Mouse (Mus musculus): Measurements from ENCODE around the gene Gm3248.
"Not testable (repeated sequence)": the region's sequence is repeated elsewhere in the genome, so short reads cannot be mapped to it uniquely, and the experiment has no call there.

Gm3248 gene

DNA sequence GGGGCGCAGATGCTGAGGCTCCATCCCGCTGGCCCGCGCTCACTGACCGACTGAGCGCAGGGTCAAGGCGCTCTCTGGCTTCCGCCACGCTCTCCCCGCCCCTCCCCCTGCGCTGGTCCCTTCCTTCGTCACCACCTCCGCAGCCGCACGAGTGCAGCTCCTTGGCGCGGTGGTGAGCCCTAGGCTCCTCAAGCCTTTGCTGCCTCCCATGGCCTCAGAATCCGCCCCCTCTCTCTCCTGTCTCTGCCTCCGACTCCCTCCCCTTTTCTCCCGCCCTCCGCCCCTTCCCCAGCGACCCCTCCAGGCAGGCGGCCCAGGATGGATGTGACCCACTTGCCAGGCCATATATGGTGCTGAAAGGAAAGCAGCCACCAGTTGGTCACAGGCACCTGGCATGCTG lies at the start of gene Gm3248:
Gm3248 (minus strand) TSS at position 111 of the 400 bp plus-strand sequence.
- DNase-seq (ENCODE audit: low spot score in 2 of 2): peak in 1 of 2 experiments; percentile 4

DNA sequence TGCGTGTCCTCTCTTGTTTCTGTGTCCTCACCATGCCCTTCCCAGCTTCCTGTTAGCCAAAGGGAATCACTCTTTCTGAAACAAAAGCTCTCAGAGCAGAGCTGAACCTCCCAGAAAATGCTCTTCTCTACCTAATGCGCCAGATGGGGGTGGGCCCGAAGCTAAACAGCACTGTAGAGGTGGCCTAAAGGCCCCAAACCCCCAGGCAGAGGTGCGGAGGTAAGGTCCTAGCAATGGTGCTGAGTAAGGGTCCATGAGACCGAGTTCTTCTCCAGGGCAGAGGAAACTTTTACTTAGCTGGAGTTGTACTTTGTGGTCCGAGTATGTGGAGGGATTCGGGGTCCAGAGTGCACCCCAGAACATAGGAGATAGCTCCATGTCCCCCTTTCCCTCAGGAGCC lies 25.6 kb upstream of the Gm3248 start:
- DNase-seq (ENCODE audit: low spot score in 2 of 2): peak in 1 of 2 experiments; percentile 3

DNA sequence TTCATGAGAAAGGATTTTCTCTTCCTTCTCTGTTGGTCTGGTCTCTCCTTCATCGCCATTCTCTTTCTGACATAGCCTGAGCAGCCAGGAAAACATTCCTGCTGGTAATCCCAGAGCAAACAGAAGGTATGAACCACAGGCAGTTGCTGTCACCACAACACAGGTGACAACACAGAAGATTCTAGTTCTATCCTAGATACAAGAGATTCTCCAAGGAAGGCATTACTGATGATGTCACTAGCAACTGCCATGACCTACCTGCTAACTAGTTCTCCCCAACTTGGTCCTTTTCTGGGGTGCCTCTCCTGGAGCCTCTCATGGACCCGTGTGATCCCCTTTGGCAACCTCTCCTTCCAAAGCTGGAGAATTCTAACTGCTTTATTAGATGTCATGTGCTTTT lies 17.5 kb upstream of the Gm3248 start, which contains the start of gene Gm3453:
Gm3453 (minus strand) TSS at position 101 of the 400 bp plus-strand sequence.
- not testable (repeated sequence) for DNase-seq (ENCODE audit: low spot score in 2 of 2)

DNA sequence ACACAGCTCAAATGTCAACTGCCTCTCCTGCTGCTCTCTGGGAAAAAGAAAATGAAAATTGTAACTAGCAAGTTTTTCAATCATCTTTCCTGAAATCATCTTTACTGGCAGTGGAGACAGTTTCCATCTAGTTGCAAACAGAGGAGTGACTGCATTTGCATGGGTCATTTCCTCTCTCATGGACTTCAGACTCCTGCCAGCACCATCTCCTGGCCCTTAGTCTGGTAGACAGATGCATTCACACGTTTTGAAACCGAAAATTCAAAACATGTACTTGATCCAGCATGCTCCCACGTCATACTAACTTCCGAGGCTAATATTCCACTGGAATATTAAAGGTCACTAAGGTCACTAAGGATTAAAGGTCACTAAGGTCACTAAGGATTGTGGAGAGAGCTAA lies 896 bp upstream of the Gm3248 start:
- not testable (repeated sequence) for DNase-seq (ENCODE audit: low spot score in 2 of 2)

DNA sequence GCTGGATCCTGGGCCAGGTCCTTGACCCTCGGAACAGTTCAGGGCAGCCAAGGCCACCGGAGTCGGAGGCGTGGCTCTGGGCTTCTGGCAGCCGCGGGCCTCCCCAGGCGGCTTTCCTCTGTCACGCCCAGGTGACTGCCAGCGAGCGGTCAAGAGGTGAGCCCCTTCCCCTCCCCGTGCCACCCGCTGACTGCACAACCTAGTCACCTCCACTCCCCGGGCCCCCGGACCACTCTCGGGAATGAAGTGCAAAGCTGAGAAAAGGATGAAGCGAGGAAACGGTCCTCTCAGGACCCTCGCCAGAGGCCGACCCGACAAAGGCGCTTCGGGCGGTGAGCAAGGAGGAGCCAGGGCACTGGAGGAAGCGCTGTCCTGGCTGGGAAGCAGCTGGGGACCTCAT lies 443 bp downstream of the Gm3248 start:
- DNase-seq (ENCODE audit: low spot score in 2 of 2): not testable (repeated sequence)

DNA sequence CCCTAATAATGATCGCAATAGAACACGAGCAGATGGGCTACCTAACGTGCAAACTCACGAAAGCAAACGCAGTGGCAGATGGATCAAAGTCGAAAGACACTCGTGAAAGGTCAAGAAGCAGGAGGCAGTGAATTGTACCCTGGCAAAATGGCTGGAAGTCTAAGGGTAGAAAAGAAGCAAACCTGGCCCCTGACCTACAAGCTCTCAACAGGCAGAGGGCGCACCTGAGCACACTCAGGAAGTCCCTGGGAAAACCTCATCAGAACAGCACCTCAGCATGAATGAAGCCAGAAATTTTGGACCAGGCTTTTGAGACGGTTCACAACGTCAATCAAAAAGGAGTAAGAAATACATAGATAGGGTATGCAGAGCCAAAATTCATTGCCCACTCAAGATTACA lies 1.1 kb downstream of the Gm3248 start:
- DNase-seq (ENCODE audit: low spot score in 2 of 2): peak in 1 of 2 experiments; percentile 6

DNA sequence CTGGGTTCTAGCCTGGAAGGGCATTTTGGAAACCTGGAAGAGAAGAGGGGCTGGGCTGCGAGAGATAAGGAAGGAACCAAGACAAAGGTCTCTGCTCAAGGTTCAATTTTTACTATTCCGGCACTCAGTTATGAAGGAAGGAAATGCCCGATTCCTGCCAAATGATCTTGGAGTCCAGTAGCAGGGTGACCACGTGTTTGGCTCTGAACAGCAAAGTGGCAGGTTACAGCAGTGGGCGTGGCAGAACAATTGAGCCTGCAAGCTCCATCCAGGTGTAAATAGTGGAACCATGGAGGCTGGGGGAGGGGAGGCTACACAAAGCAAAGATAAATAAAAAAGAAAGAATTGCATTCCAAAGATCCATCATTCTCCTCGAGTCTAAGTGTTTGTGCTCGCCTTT lies 38.3 kb downstream of the Gm3248 start:
- not testable (repeated sequence) for DNase-seq (ENCODE audit: low spot score in 2 of 2)

DNA sequence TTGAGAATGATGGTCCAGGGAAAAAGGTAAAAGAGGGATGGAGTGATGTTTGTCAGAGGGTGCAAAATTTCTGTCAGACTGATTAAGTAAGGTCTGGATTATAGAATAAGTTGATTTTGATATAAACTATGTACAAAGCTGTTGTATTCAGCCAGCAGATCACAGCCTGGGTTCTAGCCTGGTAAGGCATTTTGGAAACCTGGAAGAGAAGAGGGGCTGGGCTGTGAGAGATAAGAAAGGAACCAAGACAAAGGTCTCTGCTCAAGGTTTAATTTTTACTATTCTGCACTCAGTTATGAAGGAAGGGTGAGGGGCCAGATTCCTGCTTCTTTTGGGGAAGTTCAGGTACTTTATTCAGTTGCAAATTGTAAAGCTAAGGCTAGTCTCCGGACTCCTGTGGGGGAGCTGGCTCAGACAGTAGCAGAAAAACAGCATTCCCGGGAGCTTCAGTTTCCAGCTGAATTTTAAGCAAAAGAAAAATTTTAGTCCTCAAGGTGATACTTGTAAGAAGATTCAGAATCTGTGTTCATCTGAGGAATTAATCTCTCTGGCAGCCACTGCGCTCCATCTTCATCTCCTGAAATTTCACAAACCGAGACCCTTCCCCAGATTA lies 43.1 kb downstream of the Gm3248 start:
- not testable (repeated sequence) for DNase-seq (ENCODE audit: low spot score in 2 of 2)

DNA sequence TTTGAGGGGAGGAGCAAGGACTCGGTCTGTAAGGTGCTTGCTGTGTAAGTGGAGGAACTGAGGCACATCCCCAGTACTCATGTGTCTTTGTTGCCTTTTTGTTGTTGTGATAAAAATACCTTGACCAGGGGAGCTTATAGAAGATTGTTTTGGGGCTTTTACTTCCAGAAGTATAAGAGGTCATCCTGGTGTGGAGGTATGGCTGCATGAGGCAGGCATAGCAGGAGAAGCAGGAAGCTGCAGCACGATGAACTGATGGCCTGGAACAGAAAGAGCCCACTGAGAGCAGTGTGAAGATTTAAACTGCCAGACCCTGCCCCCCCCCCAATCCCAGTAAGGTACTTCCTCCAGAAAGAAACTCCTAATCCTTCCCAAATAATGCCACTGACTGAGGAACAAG lies 47.8 kb downstream of the Gm3248 start:
- DNase-seq (ENCODE audit: low spot score in 2 of 2): not testable (repeated sequence)
